Mouse (Mus musculus): Measurements from ENCODE around the gene Mob3a.

GRCm38 (mm10) chr10:80654866-80655265 lies 46.9 kb downstream of the Mob3a start:
- TF ChIP-seq CTCF (conservative IDR thresholded peaks at IDR 0.05 in 1 of 2, IDR thresholded peaks at IDR 0.05 in 1 of 2; ENCODE audit: low read depth in 2 of 2, low read length in 2 of 2) = no peak
- TF ChIP-seq ETS1 (conservative IDR thresholded peaks at IDR 0.05; ENCODE audit: low read depth, low read length) = no peak
- TF ChIP-seq POLR2A (IDR thresholded peaks at IDR 0.05; ENCODE audit: low read depth, low read length) = no peak
